Mouse (Mus musculus): ENCODE measurements around the gene Gm20388. TPM values are rescaled to one million over a fixed set of nuclear protein-coding genes. Genes with fewer than 3 reads are reported as not detected.

The Gm20388 gene
- polyA plus RNA-seq, 1 experiment from 2014 or later = not detected

- no peaks in the 10 kb centered on the region for H3K36me3 ChIP-seq (ENCODE audit: control insufficient read depth, insufficient read depth, low read length)
- no peak overlapping the region for H3K27ac ChIP-seq (ENCODE audit: low read depth, low read length)
- no peak for ATAC-seq (ENCODE audit: low FRiP score)
- no peak overlapping the region for H3K4me3 ChIP-seq (ENCODE audit: low read depth, low read length)
- peaks cover 21% of the 10 kb centered on the region for H3K27me3 ChIP-seq (ENCODE audit: control insufficient read depth, insufficient read depth, low read length)
- H3K4me1 ChIP-seq (ENCODE audit: control insufficient read depth, insufficient read depth, low read length) = peaks cover 13% of the 10 kb centered on the region
- 78% methylated on average over 5 of the region's 5 CpGs for WGBS
- H3K4me2 ChIP-seq = no peak overlapping the region
- no peaks in the 10 kb centered on the region for H3K9me3 ChIP-seq (ENCODE audit: control insufficient read depth, low read length)
- H3K9ac ChIP-seq (ENCODE audit: low read length) = no peak overlapping the region
- peak; percentile 12 for DNase-seq (ENCODE audit: low spot score, missing footprints)
Measured at GRCm38 (mm10) chr8:120112535-120112934, 201.9 kb downstream of the Gm20388 start.

- no peak; the same call in 1 of the 2 replicates for ATAC-seq (ENCODE audit: low FRiP score)
- H3K9me3 ChIP-seq (ENCODE audit: control insufficient read depth, low read length) = no peaks in the 10 kb centered on the region
- DNase-seq (ENCODE audit: low spot score, missing footprints) = no peak
- H3K4me1 ChIP-seq (ENCODE audit: control insufficient read depth, insufficient read depth, low read length) = peaks cover 13% of the 10 kb centered on the region
- peak overlapping the region; percentile 69 for H3K9ac ChIP-seq (ENCODE audit: low read length)
- peaks cover 21% of the 10 kb centered on the region for H3K27me3 ChIP-seq (ENCODE audit: control insufficient read depth, insufficient read depth, low read length)
- H3K4me3 ChIP-seq (ENCODE audit: low read depth, low read length) = peak overlapping the region; percentile 67
- 6% methylated on average over 10 of the region's 10 CpGs for WGBS
- peak overlapping the region; percentile 88 for H3K4me2 ChIP-seq
- H3K27ac ChIP-seq (ENCODE audit: low read depth, low read length) = peak overlapping the region; percentile 83
- no peaks in the 10 kb centered on the region for H3K36me3 ChIP-seq (ENCODE audit: control insufficient read depth, insufficient read depth, low read length)
Measured at GRCm38 (mm10) chr8:120113306-120113705, 202.7 kb downstream of the Gm20388 start.

GRCm38 (mm10) chr8:120113758-120114255 lies 203.2 kb downstream of the Gm20388 start, which contains the start of gene 6430548M08Rik:
TSS of gene 6430548M08Rik (plus strand) at chr8:120114152.
- DNase-seq (ENCODE audit: low spot score, missing footprints) (peak; percentile 100), ATAC-seq (ENCODE audit: low FRiP score) (peak; percentile 96)
- H3K9ac ChIP-seq (ENCODE audit: low read length) = peak within 1 kb of the TSS; percentile 72
- H3K4me2 ChIP-seq = peak within 1 kb of the TSS; percentile 88
- H3K4me1 ChIP-seq (ENCODE audit: control insufficient read depth, insufficient read depth, low read length) = peaks cover 13% of the 10 kb centered on the region
- H3K27me3 ChIP-seq (ENCODE audit: control insufficient read depth, insufficient read depth, low read length) = peaks cover 21% of the 10 kb centered on the region
- H3K27ac ChIP-seq (ENCODE audit: low read depth, low read length) = peak within 1 kb of the TSS; percentile 83
- H3K4me3 ChIP-seq (ENCODE audit: low read depth, low read length) = peak within 1 kb of the TSS; percentile 67
- WGBS = under 1% methylated on average over 51 of the region's 61 CpGs
- H3K36me3 ChIP-seq (ENCODE audit: control insufficient read depth, insufficient read depth, low read length) = no peaks in the 10 kb centered on the region
- H3K9me3 ChIP-seq (ENCODE audit: control insufficient read depth, low read length) = no peaks in the 10 kb centered on the region

- Histone ChIP-seq H3K36me3 (ENCODE audit: control insufficient read depth, insufficient read depth, low read length) (no peaks in the 10 kb centered on the region), H3K4me3 (ENCODE audit: low read depth, low read length) (peak overlapping the region; percentile 67), H3K9me3 (ENCODE audit: control insufficient read depth, low read length) (no peaks in the 10 kb centered on the region), H3K27me3 (ENCODE audit: control insufficient read depth, insufficient read depth, low read length) (peaks cover 21% of the 10 kb centered on the region), H3K9ac (ENCODE audit: low read length) (peak overlapping the region; percentile 72), H3K4me2 (peak overlapping the region; percentile 80), H3K27ac (ENCODE audit: low read depth, low read length) (no peak overlapping the region), H3K4me1 (ENCODE audit: control insufficient read depth, insufficient read depth, low read length) (peaks cover 13% of the 10 kb centered on the region)
- no peak; the same call in none of the 2 replicates for ATAC-seq (ENCODE audit: low FRiP score)
- peak; percentile 92 for DNase-seq (ENCODE audit: low spot score, missing footprints)
- 1% methylated on average over 46 of the region's 46 CpGs for WGBS
Measured at GRCm38 (mm10) chr8:120114315-120114841, 203.7 kb downstream of the Gm20388 start.

GRCm38 (mm10) chr8:120116600-120116999 lies 206.0 kb downstream of the Gm20388 start:
- no peak overlapping the region for H3K4me3 ChIP-seq (ENCODE audit: low read depth, low read length)
- peaks cover 13% of the 10 kb centered on the region for H3K4me1 ChIP-seq (ENCODE audit: control insufficient read depth, insufficient read depth, low read length)
- H3K27me3 ChIP-seq (ENCODE audit: control insufficient read depth, insufficient read depth, low read length) = peaks cover 21% of the 10 kb centered on the region
- no peaks in the 10 kb centered on the region for H3K36me3 ChIP-seq (ENCODE audit: control insufficient read depth, insufficient read depth, low read length)
- ATAC-seq (ENCODE audit: low FRiP score) (no peak), DNase-seq (ENCODE audit: low spot score, missing footprints) (peak; percentile 19)
- H3K9me3 ChIP-seq (ENCODE audit: control insufficient read depth, low read length) = no peaks in the 10 kb centered on the region
- H3K4me2 ChIP-seq = no peak overlapping the region
- 79% methylated on average over 7 of the region's 7 CpGs for WGBS
- H3K27ac ChIP-seq (ENCODE audit: low read depth, low read length) = no peak overlapping the region
- H3K9ac ChIP-seq (ENCODE audit: low read length) = no peak overlapping the region

GRCm38 (mm10) chr8:120118162-120118561 lies 207.5 kb downstream of the Gm20388 start:
- H3K4me3 ChIP-seq (ENCODE audit: low read depth, low read length) = no peak overlapping the region
- no peak for ATAC-seq (ENCODE audit: low FRiP score)
- H3K27ac ChIP-seq (ENCODE audit: low read depth, low read length) = no peak overlapping the region
- peaks cover 10% of the 10 kb centered on the region for H3K4me1 ChIP-seq (ENCODE audit: control insufficient read depth, insufficient read depth, low read length)
- no peaks in the 10 kb centered on the region for H3K36me3 ChIP-seq (ENCODE audit: control insufficient read depth, insufficient read depth, low read length)
- H3K9me3 ChIP-seq (ENCODE audit: control insufficient read depth, low read length) = no peaks in the 10 kb centered on the region
- no peak overlapping the region for H3K9ac ChIP-seq (ENCODE audit: low read length)
- DNase-seq (ENCODE audit: low spot score, missing footprints) = no peak
- H3K27me3 ChIP-seq (ENCODE audit: control insufficient read depth, insufficient read depth, low read length) = peaks cover 21% of the 10 kb centered on the region
- H3K4me2 ChIP-seq = no peak overlapping the region
- WGBS = 88% methylated on average over 9 of the region's 9 CpGs

GRCm38 (mm10) chr8:120118847-120119246 lies 208.2 kb downstream of the Gm20388 start:
- H3K4me3 ChIP-seq (ENCODE audit: low read depth, low read length) = no peak overlapping the region
- peaks cover 21% of the 10 kb centered on the region for H3K27me3 ChIP-seq (ENCODE audit: control insufficient read depth, insufficient read depth, low read length)
- no peak overlapping the region for H3K27ac ChIP-seq (ENCODE audit: low read depth, low read length)
- H3K9ac ChIP-seq (ENCODE audit: low read length) = no peak overlapping the region
- H3K4me1 ChIP-seq (ENCODE audit: control insufficient read depth, insufficient read depth, low read length) = peaks cover 8% of the 10 kb centered on the region
- ATAC-seq (ENCODE audit: low FRiP score) (no peak), DNase-seq (ENCODE audit: low spot score, missing footprints) (no peak)
- H3K9me3 ChIP-seq (ENCODE audit: control insufficient read depth, low read length) = no peaks in the 10 kb centered on the region
- H3K36me3 ChIP-seq (ENCODE audit: control insufficient read depth, insufficient read depth, low read length) = no peaks in the 10 kb centered on the region
- no peak overlapping the region for H3K4me2 ChIP-seq
- 89% methylated on average over 5 of the region's 5 CpGs for WGBS

- H3K4me3 ChIP-seq (ENCODE audit: low read depth, low read length) = no peak overlapping the region
- H3K4me2 ChIP-seq = no peak overlapping the region
- H3K27ac ChIP-seq (ENCODE audit: low read depth, low read length) = no peak overlapping the region
- H3K4me1 ChIP-seq (ENCODE audit: control insufficient read depth, insufficient read depth, low read length) = peaks cover 10% of the 10 kb centered on the region
- H3K36me3 ChIP-seq (ENCODE audit: control insufficient read depth, insufficient read depth, low read length) = no peaks in the 10 kb centered on the region
- no peaks in the 10 kb centered on the region for H3K9me3 ChIP-seq (ENCODE audit: control insufficient read depth, low read length)
- peaks cover 20% of the 10 kb centered on the region for H3K27me3 ChIP-seq (ENCODE audit: control insufficient read depth, insufficient read depth, low read length)
- no peak for DNase-seq (ENCODE audit: low spot score, missing footprints)
- H3K9ac ChIP-seq (ENCODE audit: low read length) = no peak overlapping the region
- 76% methylated on average over 3 of the region's 3 CpGs for whole genome bisulfite sequencing
- no peak for ATAC-seq (ENCODE audit: low FRiP score)
Measured at GRCm38 (mm10) chr8:120119429-120119828, 208.8 kb downstream of the Gm20388 start.

GRCm38 (mm10) chr8:120119931-120120330 lies 209.3 kb downstream of the Gm20388 start:
- Histone ChIP-seq H3K36me3 (ENCODE audit: control insufficient read depth, insufficient read depth, low read length) (no peaks in the 10 kb centered on the region), H3K4me1 (ENCODE audit: control insufficient read depth, insufficient read depth, low read length) (peaks cover 10% of the 10 kb centered on the region), H3K9ac (ENCODE audit: low read length) (no peak overlapping the region), H3K27me3 (ENCODE audit: control insufficient read depth, insufficient read depth, low read length) (peaks cover 15% of the 10 kb centered on the region), H3K27ac (ENCODE audit: low read depth, low read length) (no peak overlapping the region), H3K4me3 (ENCODE audit: low read depth, low read length) (no peak overlapping the region), H3K4me2 (no peak overlapping the region), H3K9me3 (ENCODE audit: control insufficient read depth, low read length) (no peaks in the 10 kb centered on the region)
- ATAC-seq (ENCODE audit: low FRiP score) (no peak), DNase-seq (ENCODE audit: low spot score, missing footprints) (no peak)
- 89% methylated on average over 6 of the region's 6 CpGs for WGBS

All from midbrain, embryonic 11.5 days (tissue).